Mouse (Mus musculus) CH12.LX (cell line): Measurements from ENCODE around the gene Slc38a3. TPM values are rescaled to one million over a fixed set of nuclear protein-coding genes. Genes with fewer than 3 reads are reported as not detected.

Source experiments
- DNase-seq: peaks from one replicate; pipeline ENCODE4 v3.0.0-alpha.2; 2013; ENCODE audit errors: extremely low read depth
- H3K27ac ChIP-seq: 2 replicates; pipeline ENCODE4 v1.5.1; 2012; ENCODE audit warnings: low read depth, mild to moderate bottlenecking, control low read depth, moderate library complexity; ENCODE audit not compliant: insufficient read depth
- H3K27me3 ChIP-seq: replicated peaks from 2 replicates; pipeline ENCODE3; 2012; ENCODE audit warnings: inconsistent platforms
- H3K36me3 ChIP-seq, 2 experiments: replicated peaks in 1 of 2; 2 replicates each; pipeline versions ENCODE3 to v1.6.1; 2012; ENCODE audit warnings: inconsistent platforms in 1 of 2, low read length in 1 of 2, mild to moderate bottlenecking in 1 of 2, mixed read lengths in 1 of 2, moderate library complexity in 1 of 2; ENCODE audit not compliant: control insufficient read depth in 1 of 2, insufficient read depth in 1 of 2
- H3K4me1 ChIP-seq, 2 experiments: 2 replicates each; pipeline ENCODE4 v1.6.1; 2012; ENCODE audit warnings: inconsistent platforms in 1 of 2, moderate library complexity in 1 of 2; ENCODE audit not compliant: insufficient read depth in 2 of 2, control insufficient read depth in 1 of 2
- H3K4me2 ChIP-seq: 2 replicates; pipeline ENCODE4 v1.6.1; 2012; ENCODE audit warnings: low read depth, mild to moderate bottlenecking, control low read depth; ENCODE audit not compliant: poor library complexity, insufficient read depth, severe bottlenecking
- H3K4me3 ChIP-seq, 3 experiments: fragments of 150-350 bp in 1 of 3; sonication (generic) in 1 of 3; replicated peaks in 1 of 3; 2 replicates each; pipeline versions ENCODE3 to v1.5.1; 2011 to 2012; ENCODE audit warnings: low read depth in 2 of 3, low read length in 2 of 3, mild to moderate bottlenecking in 2 of 3, moderate library complexity in 2 of 3, control low read depth in 1 of 3, improper control_type of control experiment in 1 of 3, inconsistent platforms in 1 of 3, mixed read lengths in 1 of 3; ENCODE audit not compliant: poor library complexity in 1 of 3
- H3K79me2 ChIP-seq: replicated peaks from 2 replicates; pipeline ENCODE4 v1.6.1; 2012; ENCODE audit warnings: mild to moderate bottlenecking, moderate library complexity; ENCODE audit not compliant: control insufficient read depth, poor library complexity, insufficient read depth, severe bottlenecking; ENCODE audit errors: extremely low read depth
- H3K9ac ChIP-seq: 2 replicates; pipeline ENCODE4 v1.6.1; 2012; ENCODE audit warnings: low read depth, mild to moderate bottlenecking, control low read depth, moderate library complexity; ENCODE audit not compliant: insufficient read depth
- H3K9me3 ChIP-seq: replicated peaks from 2 replicates; pipeline ENCODE3; 2012; ENCODE audit warnings: low read length, inconsistent platforms, mixed read lengths
- CHD1 ChIP-seq: IDR thresholded peaks from 2 replicates; pipeline ENCODE4 v1.6.1; 2012; ENCODE audit warnings: low read depth, low read length, improper control_type of control experiment, inconsistent platforms
- CTCF ChIP-seq, 2 experiments: IDR thresholded peaks in 1 of 2; conservative IDR thresholded peaks in 1 of 2; 2 replicates each; pipeline ENCODE4 v1.5.1; 2011 to 2012; ENCODE audit warnings: low read depth in 2 of 2, low read length in 2 of 2, improper control_type of control experiment in 1 of 2, inconsistent platforms in 1 of 2, mild to moderate bottlenecking in 1 of 2, moderate library complexity in 1 of 2
- E2F4 ChIP-seq: IDR thresholded peaks from 2 replicates; pipeline ENCODE4 v1.6.1; 2011; ENCODE audit warnings: low read depth, low read length, improper control_type of control experiment; ENCODE audit not compliant: insufficient replicate concordance
- ELF1 ChIP-seq: IDR thresholded peaks from 2 replicates; pipeline ENCODE4 v1.6.1; 2014; ENCODE audit warnings: low read depth, mild to moderate bottlenecking, inconsistent platforms, low read length, improper control_type of control experiment
- ETS1 ChIP-seq: conservative IDR thresholded peaks from 2 replicates; pipeline ENCODE4 v1.6.1; 2012; ENCODE audit warnings: low read depth, mild to moderate bottlenecking, inconsistent platforms, low read length, improper control_type of control experiment, moderate library complexity
- HCFC1 ChIP-seq: IDR thresholded peaks from 2 replicates; pipeline ENCODE4 v1.6.1; 2012; ENCODE audit warnings: low read depth, mild to moderate bottlenecking, inconsistent platforms, low read length, improper control_type of control experiment
- IRF4 ChIP-seq: IDR thresholded peaks from 2 replicates; pipeline ENCODE4 v1.6.1; 2014; ENCODE audit warnings: low read depth, mild to moderate bottlenecking, inconsistent platforms, low read length, improper control_type of control experiment
- KAT2A ChIP-seq: IDR thresholded peaks from 2 replicates; pipeline ENCODE4 v1.6.1; 2012; ENCODE audit warnings: low read length, improper control_type of control experiment, inconsistent platforms; ENCODE audit not compliant: insufficient replicate concordance
- PAX5 ChIP-seq: IDR thresholded peaks from 2 replicates; pipeline ENCODE4 v1.6.1; 2012; ENCODE audit warnings: low read length, inconsistent platforms, mixed read lengths
- POLR2AphosphoS2 ChIP-seq: IDR thresholded peaks from 2 replicates; pipeline ENCODE4 v1.6.1; 2011; ENCODE audit warnings: low read depth, low read length, improper control_type of control experiment
- RAD21 ChIP-seq: IDR thresholded peaks from 2 replicates; pipeline ENCODE4 v1.6.1; 2011; ENCODE audit warnings: low read depth, mild to moderate bottlenecking, low read length, improper control_type of control experiment, moderate library complexity
- RCOR1 ChIP-seq: conservative IDR thresholded peaks from 2 replicates; pipeline ENCODE4 v1.6.1; 2012; ENCODE audit warnings: low read depth, mild to moderate bottlenecking, inconsistent platforms, low read length, improper control_type of control experiment
- SIN3A ChIP-seq: IDR thresholded peaks from 2 replicates; pipeline ENCODE4 v1.6.1; 2012; ENCODE audit warnings: low read length, improper control_type of control experiment, inconsistent platforms
- SMC3 ChIP-seq: IDR thresholded peaks from 2 replicates; pipeline ENCODE4 v1.6.1; 2011; ENCODE audit warnings: low read depth, low read length, improper control_type of control experiment
- TBP ChIP-seq: conservative IDR thresholded peaks from 2 replicates; pipeline ENCODE4 v1.6.1; 2011; ENCODE audit warnings: low read depth, low read length, improper control_type of control experiment
- TCF12 ChIP-seq: IDR thresholded peaks from 2 replicates; pipeline ENCODE4 v1.6.1; 2014; ENCODE audit warnings: low read depth, mild to moderate bottlenecking, inconsistent platforms, low read length, improper control_type of control experiment
- USF2 ChIP-seq: conservative IDR thresholded peaks from 2 replicates; pipeline ENCODE4 v1.6.1; 2011; ENCODE audit warnings: low read depth, low read length, improper control_type of control experiment
- ZC3H11A ChIP-seq: IDR thresholded peaks from 2 replicates; pipeline ENCODE4 v1.6.1; 2012; ENCODE audit warnings: low read depth, mild to moderate bottlenecking, inconsistent platforms, low read length, improper control_type of control experiment
- dilution Hi-C: fragments of 300-500 bp; cut with MboI; formaldehyde crosslinking; loops from 2 replicates; pipeline ENCODE4 v1.14.3; 2020; ENCODE audit warnings: low sequenced_read_pairs; ENCODE audit not compliant: extremely low pct_unique_long_range_greater_than_20kb, extremely low pct_ligation_motif_present
- in situ Hi-C: fragments of 300-500 bp; cut with MboI; formaldehyde crosslinking; loops from 3 replicates; pipeline ENCODE4 v1.14.3; 2019; ENCODE audit warnings: low sequenced_read_pairs, low pct_ligation_motif_present, low pct_unique_long_range_greater_than_20kb, mixed read lengths
- polyA plus RNA-seq: library from polyadenylated mRNA; unstranded; fragments of >175 nt; gene quantifications from 2 replicates; pipeline ENCODE4 v1.2.1, GENCODE M21; 2012; ENCODE audit warnings: low read depth; ENCODE audit not compliant: insufficient read length
- total RNA-seq, 2 experiments: library from RNA; depleted of rRNA; stranded (reverse); fragments of 300-350 nt in 1 of 2; fragments of >200 nt in 1 of 2; gene quantifications; 2 replicates each; pipeline ENCODE4 v1.2.3; 2012 to 2014

Slc38a3 gene
- total and polyA plus RNA-seq, 3 experiments, result 0.04 TPM; not detected in 2

- peaks cover 54 to 61% of the 10 kb centered on the region in 2 experiments for H3K36me3 ChIP-seq
- H3K4me1 ChIP-seq, result peaks cover 16 to 29% of the 10 kb centered on the region in 2 experiments
- no peak overlapping the region for H3K4me2 ChIP-seq
Measured at GRCm38 (mm10) chr9:107615035-107615434, 54.3 kb downstream of the Slc38a3 start.

GRCm38 (mm10) chr9:107612945-107613569 is 56.3 kb downstream of the Slc38a3 start:
- H3K4me1 ChIP-seq, result peaks cover 29 to 49% of the 10 kb centered on the region in 2 experiments
- DNase-seq, result no peak
- H3K36me3 ChIP-seq, result peaks cover 34 to 42% of the 10 kb centered on the region in 2 experiments
- peak overlapping the region in 1 of 3 experiments; percentile 8 for H3K4me3 ChIP-seq
- in situ Hi-C loops, result no loop called here
- peak overlapping the region; percentile 26; the same call in 1 of the 2 replicates for H3K27ac ChIP-seq
- H3K4me2 ChIP-seq, result peak overlapping the region; percentile 46; the same call in 1 of the 2 replicates
- no peaks in the 10 kb centered on the region for H3K27me3 ChIP-seq
- H3K9ac ChIP-seq, result no peak overlapping the region; the same call in 1 of the 2 replicates
- dilution Hi-C loops, result no loop called here
- TF ChIP-seq POLR2AphosphoS2 (no peak), RCOR1 (peak; percentile 5; the same call in 1 of the 2 replicates)
- TF ChIP-seq, all 38 proteins: peak for 1
- H3K9me3 ChIP-seq, result no peaks in the 10 kb centered on the region
- H3K79me2 ChIP-seq, result no peaks in the 10 kb centered on the region

More at GRCm38 (mm10) chr9:107615035-107615434, 54.3 kb downstream of the Slc38a3 start:
- DNase-seq, result no peak
- Histone ChIP-seq H3K79me2 (no peaks in the 10 kb centered on the region), H3K9ac (no peak overlapping the region), H3K27me3 (no peaks in the 10 kb centered on the region), H3K4me3 (no peak overlapping the region), H3K9me3 (no peaks in the 10 kb centered on the region), H3K27ac (no peak overlapping the region)
- TF ChIP-seq SIN3A (no peak), TCF12 (no peak), RCOR1 (no peak), CHD1 (no peak), TBP (no peak), KAT2A (no peak), PAX5 (no peak), ELF1 (no peak), SMC3 (no peak), HCFC1 (no peak), ZC3H11A (no peak), IRF4 (no peak), ETS1 (no peak), CTCF (conservative IDR thresholded peaks at IDR 0.05 in 1 of 2, IDR thresholded peaks at IDR 0.05 in 1 of 2; ENCODE audit: low read depth in 2 of 2, low read length in 2 of 2) (no peak), E2F4 (no peak), USF2 (no peak), RAD21 (no peak)
- dilution Hi-C loops, result no loop called here
- in situ Hi-C loops, result no loop called here
